Mouse (Mus musculus): ENCODE results near the gene Nsf.

Nsf gene

DNA sequence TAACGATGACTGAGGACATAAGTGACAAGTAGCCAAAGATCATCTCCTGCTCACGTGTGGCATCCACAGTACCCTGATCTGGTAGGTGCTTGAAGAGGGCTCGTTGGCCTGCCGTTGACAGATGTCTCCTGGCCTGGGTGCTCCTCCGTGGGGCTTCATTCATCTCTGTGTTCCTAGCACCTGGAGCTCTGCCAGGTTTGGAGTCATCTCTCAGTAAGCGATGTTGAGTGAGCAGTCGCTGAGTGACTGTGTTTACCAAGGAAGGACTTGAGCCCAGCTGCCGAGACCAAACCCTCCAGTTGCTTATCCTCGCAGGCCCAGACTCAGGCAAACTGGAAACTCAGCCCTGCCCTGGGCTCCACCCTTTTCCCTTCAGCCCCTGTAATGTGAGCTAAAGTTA is 152.7 kb downstream of the Nsf start:
- CTCF ChIA-PET, result no interaction called here
- POLR2A ChIA-PET, result interaction anchor here in 2 of 4 experiments (0.6 to 0.7 kb wide), 3 partner anchors 14 to 106 kb away, joined by 3 read pairs; no protein-coding TSS in a partner anchor

DNA sequence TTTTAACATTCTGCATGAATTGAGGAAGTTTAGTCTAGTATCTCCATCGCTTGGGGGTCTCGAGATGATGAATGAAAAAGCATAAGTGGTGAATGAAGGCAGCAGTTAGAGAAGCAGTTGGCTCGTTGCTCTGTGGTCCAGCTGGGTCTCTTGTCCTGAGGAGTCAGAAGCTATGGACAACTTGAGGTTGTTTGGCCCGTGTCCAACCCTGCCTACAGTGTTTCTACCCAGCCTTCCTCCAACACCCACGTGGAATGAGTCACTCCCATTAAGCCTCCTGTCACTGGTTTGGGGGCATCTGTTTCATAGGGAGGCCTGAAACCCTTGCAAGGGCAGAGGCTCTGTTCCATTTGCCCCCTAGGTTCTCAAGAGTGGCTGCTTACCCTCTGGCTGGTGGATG is 163.9 kb downstream of the Nsf start:
- ChIA-PET CTCF (interaction anchor here in 1 of 4 experiments (1.2 kb wide), 1 partner anchor 8 kb away, joined by 13 read pairs; no protein-coding TSS in a partner anchor), POLR2A (no interaction called here)

DNA sequence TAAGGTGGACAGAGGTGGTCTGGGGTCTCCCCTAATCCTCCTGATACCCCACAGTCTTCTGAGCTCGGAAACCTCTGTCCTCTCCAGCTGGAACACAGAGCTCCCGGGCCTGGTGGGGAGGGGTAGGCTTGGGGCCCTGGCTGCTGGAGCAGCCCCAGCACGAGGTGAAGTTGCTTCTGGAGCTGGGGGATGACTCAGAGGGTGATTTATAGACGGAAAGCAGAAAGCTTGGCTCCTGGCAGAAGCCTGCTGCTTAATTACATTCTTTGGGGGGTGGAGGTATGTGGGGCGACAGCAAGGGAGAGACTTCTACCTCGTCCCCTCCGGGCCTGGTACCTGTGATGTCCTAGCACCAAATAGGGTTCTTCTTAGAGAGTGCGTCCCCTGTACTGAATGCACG is 173.7 kb downstream of the Nsf start:
- CTCF ChIA-PET, result interaction anchor here in 1 of 4 experiments (0.6 kb wide), 1 partner anchor 1002 kb away, joined by 3 read pairs; no protein-coding TSS in a partner anchor
- POLR2A ChIA-PET, result interaction anchor here in 1 of 4 experiments (0.6 kb wide), 1 partner anchor 255 kb away, joined by 3 read pairs; no protein-coding TSS in a partner anchor

DNA sequence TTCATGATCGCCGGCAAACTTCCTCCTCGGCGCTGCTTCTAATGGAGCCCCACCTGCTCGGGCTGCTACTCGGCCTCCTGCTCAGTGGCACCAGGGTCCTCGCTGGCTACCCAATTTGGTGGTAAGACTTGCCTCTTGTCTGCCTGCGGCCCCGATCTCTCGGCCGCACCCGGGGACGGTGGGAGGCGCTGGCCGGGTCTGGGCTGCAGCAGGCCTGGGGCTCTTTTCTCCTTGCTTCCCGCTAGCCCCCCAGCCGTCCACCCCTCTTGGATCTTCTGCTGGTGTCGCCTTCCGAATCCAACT is 179.7 kb downstream of the Nsf start:
- ChIA-PET CTCF (no interaction called here), POLR2A (no interaction called here)

DNA sequence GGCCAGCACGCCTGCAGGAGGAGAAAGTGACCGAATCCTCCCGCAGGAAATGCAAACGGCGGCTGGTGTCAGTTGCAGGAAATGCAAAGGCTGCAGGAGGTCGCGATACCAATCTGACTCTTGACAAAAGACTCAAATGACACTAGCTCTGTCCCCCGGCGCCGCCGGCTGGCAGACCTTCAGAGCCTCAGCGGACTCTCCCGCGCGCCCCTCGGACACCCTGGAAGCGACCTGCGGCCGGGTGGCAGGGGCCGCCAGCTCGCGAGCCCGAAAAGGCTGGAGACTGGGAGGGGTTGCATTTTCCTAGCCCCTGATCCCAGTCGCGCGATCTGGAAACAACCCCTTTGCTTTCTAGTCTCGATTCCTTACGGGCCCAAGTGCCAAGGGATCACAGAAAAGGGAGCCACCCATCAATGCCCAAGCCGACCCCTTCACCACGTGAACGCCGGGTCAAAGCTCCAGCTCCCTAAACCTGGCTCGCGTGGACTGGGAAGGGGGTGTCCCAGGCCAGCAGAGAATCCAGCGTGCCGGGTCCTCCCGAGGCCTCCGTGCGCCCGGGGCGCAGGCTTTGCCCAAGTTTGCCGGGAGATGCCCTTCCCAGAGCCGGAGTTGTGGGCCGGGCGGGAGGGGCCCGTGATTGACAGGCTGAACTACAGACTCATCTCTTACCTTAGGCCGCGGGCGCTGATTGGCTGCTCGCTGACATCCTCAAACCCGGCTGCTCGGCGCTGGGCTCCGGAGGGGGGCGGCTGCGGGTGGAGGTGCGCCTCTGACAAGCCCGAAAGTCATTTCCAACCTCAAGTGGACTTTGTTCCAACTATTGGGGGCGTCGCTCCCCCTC is 180.2 kb downstream of the Nsf start, which contains the start of gene Wnt3:
Gene Wnt3, plus strand, starts transcription at position 764 of the 841 bp plus-strand sequence.
- ChIA-PET POLR2A (interaction anchor here in 3 of 4 experiments (0.5 to 1.4 kb wide), 4 partner anchors 21 to 190 kb away, joined by 3 to 4 read pairs (median 3); no protein-coding TSS in a partner anchor), CTCF (interaction anchor here in 1 of 4 experiments (1.4 kb wide), 1 partner anchor 10 kb away, joined by 3 read pairs; no protein-coding TSS in a partner anchor)

DNA sequence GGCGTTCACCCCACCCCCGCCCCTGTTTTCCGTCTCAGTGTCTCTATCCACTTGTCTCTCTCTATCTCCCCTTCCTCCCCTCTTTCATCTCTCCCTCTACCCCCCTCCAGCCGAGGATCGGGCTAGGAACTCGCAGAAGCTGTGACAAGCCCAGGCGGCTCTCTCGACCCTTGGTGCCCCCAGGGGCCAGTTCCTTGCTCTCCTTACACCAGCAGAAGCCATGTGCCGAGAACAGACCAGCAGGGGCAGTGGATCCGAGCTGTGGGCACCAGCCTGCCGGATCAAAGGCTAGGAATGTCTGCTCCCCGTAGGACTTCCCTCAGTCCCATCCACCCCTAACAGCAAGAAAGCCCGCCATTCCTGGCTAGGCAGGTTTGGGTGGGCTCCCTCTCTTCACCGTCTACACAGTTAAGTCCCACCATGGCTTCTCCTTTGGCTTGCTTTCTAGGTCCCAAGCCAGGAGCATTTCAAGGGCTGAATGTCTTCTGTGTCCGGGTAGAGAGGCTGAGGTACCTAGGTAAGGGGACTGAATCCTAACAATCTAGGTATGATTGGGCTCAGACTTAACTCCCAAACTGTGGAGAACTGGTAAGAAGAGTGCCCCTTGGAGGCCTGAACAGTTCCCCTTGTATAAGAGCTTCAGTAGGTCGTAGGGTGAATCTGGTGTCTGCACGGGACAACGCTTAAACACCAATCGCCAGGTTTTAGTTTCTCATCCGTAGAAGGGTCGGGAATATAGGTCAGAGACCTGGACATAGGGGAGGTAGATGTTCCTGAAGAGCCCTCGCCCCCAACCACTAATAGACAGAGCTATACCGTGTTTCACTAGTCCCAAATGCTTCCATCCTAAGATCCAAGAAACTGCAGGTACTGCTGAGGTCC is 181.1 kb downstream of the Nsf start:
- ChIA-PET POLR2A (interaction anchor here in 3 of 4 experiments (0.5 to 1.8 kb wide), 7 partner anchors 10 to 190 kb away, joined by 3 to 5 read pairs (median 3); no protein-coding TSS in a partner anchor), CTCF (interaction anchor here (0.5 to 1.5 kb wide), 4 partner anchors 9 to 835 kb away, joined by 3 to 8 read pairs (median 4); partner anchors contain the start of gene Itgb3 (in 1 of the 4))

Data from embryonic stem cell, embryonic (primary cell).